Mouse (Mus musculus) limb, embryonic 14.5 days (tissue): ENCODE measurements around the gene Dtx4. TPM values are rescaled to one million over a fixed set of nuclear protein-coding genes. Genes with fewer than 3 reads are reported as not detected.

Source experiments
- ATAC-seq: fragments of 200-750 bp; cut with Nextera tagmentation; 2 replicates; pipeline ENCODE4 v1.8.0; 2017; ENCODE audit warnings: low read depth, moderate number of reproducible peaks, moderate TSS enrichment; ENCODE audit not compliant: low FRiP score
- DNase-seq: peaks from one replicate; pipeline ENCODE4 v3.0.0-alpha.2; 2015; ENCODE audit warnings: low spot score
- H3K27ac ChIP-seq: fragments of 300-500 bp; sonication (generic); replicated peaks from 2 replicates; pipeline ENCODE4 v1.5.1; 2014; ENCODE audit warnings: low read depth, mild to moderate bottlenecking, low read length, moderate library complexity, mixed read lengths
- H3K27me3 ChIP-seq: fragments of 300-500 bp; sonication (generic); 2 replicates; pipeline ENCODE4 v1.6.1; 2014; ENCODE audit warnings: low read length, mixed read lengths; ENCODE audit not compliant: control insufficient read depth, insufficient read depth
- H3K36me3 ChIP-seq: fragments of 300-500 bp; sonication (generic); 2 replicates; pipeline ENCODE4 v1.6.1; 2014; ENCODE audit warnings: mild to moderate bottlenecking, low read length, moderate library complexity, mixed read lengths; ENCODE audit not compliant: control insufficient read depth, insufficient read depth
- H3K4me1 ChIP-seq: fragments of 300-500 bp; sonication (generic); 2 replicates; pipeline ENCODE4 v1.6.1; 2014; ENCODE audit warnings: antibody characterized with exemption, low read length, mixed read lengths; ENCODE audit not compliant: control insufficient read depth, insufficient read depth
- H3K4me2 ChIP-seq: fragments of 300-500 bp; sonication (generic); replicated peaks from 2 replicates; pipeline ENCODE4 v1.6.1; 2014; ENCODE audit warnings: low read depth, mild to moderate bottlenecking, low read length, moderate library complexity; ENCODE audit not compliant: severe bottlenecking
- H3K4me3 ChIP-seq: fragments of 300-500 bp; sonication (generic); replicated peaks from 2 replicates; pipeline ENCODE4 v1.5.1; 2014; ENCODE audit warnings: low read length
- H3K9ac ChIP-seq: fragments of 300-500 bp; sonication (generic); 2 replicates; pipeline ENCODE4 v1.6.1; 2014; ENCODE audit warnings: mild to moderate bottlenecking, low read depth, low read length, moderate library complexity; ENCODE audit not compliant: severe bottlenecking
- H3K9me3 ChIP-seq: fragments of 300-500 bp; sonication (generic); 2 replicates; pipeline ENCODE4 v1.6.1; 2016; ENCODE audit warnings: low read length; ENCODE audit not compliant: control insufficient read depth
- POLR2A ChIP-seq: fragments of 200-500 bp; IDR thresholded peaks from 2 replicates; pipeline ENCODE4 v1.8.0; 2012; ENCODE audit warnings: inconsistent platforms, mild to moderate bottlenecking, moderate library complexity, borderline replicate concordance; ENCODE audit not compliant: insufficient read depth, insufficient read length; ENCODE audit errors: extremely low read depth
- WGBS: fragments of 180-500 bp; shearing (Covaris S2); extraction: QIAGEN DNeasy Blood & Tissue Kit; methylation state at CpG from one replicate; pipeline ENCODE4 v1.1.7; 2014; 5-methylcytosine and 5-hydroxymethylcytosine counted together
- polyA plus RNA-seq, 2 experiments: library from polyadenylated mRNA; depleted of rRNA in 1 of 2; stranded (reverse) in 1 of 2; unstranded in 1 of 2; fragments of >200 nt; fragmentation: Nextera tagmentation in 1 of 2; extraction: Ambion mirVana in 1 of 2; gene quantifications; 2 replicates each; pipeline versions ENCODE4 v1.2.1 to v1.2.3; 2012 to 2014

Gene Dtx4
- polyA plus RNA-seq, 2 experiments: 10.3 to 10.4 TPM

DNA sequence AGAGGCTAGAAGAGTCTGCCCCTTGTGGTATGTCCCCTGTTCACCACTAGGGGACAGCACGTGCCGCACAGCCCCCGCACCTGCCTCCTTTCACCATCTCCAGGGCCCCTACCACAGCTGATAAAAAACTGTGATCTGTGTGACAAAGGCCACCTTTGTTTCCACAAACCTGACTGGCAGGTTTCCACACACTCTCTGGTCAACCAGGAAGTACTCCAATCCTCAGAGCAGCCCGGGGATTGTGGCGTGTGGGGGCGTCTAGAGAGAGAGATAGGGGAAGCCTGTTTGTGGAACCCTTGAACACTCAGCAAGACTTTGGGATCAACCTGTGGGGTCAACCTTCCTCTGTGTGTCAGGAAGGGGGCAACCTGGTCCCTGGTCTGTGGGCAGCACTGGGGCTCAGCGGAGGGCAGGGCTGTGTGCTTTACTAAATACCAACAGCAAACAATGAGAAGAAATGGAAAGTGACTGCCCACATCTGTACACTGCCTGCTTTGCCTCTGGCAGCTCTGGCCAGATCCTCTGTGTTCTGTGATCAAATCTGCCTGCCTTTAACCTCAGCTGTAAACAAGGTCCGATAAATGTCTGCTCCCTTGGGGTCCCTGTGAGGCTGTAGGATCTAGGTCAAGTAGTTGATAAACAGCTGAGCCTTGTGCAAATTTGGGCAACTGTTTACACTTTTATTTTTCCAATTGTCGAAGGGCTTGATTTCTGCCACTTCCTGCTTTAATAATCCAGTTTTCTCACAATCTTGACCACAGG lies 12.9 kb downstream of the Dtx4 start:
- DNase-seq: no peak
- Histone ChIP-seq H3K4me1 (peaks cover 3% of the 10 kb centered on the region; the same call in 1 of the 2 replicates), H3K4me3 (no peak overlapping the region), H3K27ac (no peak overlapping the region), H3K4me2 (no peak overlapping the region), H3K9me3 (no peaks in the 10 kb centered on the region), H3K36me3 (peaks cover 21% of the 10 kb centered on the region; the same call in 1 of the 2 replicates), H3K27me3 (no peaks in the 10 kb centered on the region), H3K9ac (no peak overlapping the region)
- 38% methylated on average over 9 of the region's 9 CpGs for WGBS
- ATAC-seq: no peak
- no peak for TF ChIP-seq POLR2A

DNA sequence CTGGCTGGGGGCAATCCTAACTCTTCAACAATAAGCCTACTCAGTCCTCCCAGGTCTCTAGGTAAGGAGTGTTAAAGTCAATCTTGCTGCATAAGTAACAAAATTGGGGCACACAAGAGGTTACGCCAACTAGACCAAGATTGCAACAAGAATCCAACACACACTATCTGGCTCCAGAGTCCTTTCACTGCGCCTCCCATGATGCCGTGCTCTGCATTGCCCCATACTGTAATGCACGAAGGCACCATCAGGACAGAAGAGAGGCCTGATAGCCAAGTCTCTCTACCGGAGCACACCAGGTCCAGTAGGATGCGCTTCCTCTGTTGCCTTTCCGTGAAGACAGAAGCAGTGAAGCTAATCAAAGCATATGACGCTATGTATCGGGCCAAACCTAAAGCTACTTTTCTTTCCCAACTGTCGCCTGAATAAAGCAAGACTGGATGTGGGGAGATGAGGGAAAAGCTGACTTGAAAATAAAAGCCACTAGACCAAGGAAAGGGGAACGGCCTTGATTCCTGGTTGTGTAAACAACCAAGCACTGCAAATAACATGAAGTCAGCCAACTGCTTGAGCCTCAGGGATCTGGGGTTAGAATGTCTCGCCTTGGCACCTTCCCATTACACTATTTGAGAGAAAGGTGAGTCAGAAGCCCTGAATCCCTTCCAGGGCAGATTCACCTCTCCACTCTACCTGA lies 13.6 kb downstream of the Dtx4 start:
- no peaks in the 10 kb centered on the region for H3K27me3 ChIP-seq
- no peaks in the 10 kb centered on the region for H3K9me3 ChIP-seq
- H3K36me3 ChIP-seq: peaks cover 21% of the 10 kb centered on the region; the same call in 1 of the 2 replicates
- TF ChIP-seq POLR2A: no peak
- no peak overlapping the region for H3K9ac ChIP-seq
- WGBS: 92% methylated on average over 12 of the region's 12 CpGs
- no peak overlapping the region for H3K4me2 ChIP-seq
- H3K27ac ChIP-seq: no peak overlapping the region
- ATAC-seq (no peak), DNase-seq (no peak)
- peaks cover 3% of the 10 kb centered on the region; the same call in 1 of the 2 replicates for H3K4me1 ChIP-seq
- no peak overlapping the region for H3K4me3 ChIP-seq

DNA sequence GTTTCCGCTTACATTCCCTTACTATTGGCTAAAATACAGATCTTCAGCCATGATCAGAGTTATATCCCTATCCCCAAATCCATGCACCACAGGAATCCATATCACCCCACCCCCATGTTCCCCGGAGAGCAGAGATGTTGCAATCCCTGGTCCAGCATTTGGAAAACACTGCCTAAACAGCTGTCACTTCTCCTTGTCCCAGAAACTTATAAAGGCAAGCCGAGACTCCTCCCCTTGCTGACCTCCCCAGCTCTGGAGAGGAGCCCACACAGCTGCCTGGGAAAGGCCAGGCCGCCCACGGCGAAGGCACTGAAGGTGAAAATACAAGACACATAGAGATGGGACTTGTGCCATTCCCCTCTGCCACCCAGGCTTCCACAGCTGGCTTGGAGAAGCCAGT lies 14.4 kb downstream of the Dtx4 start:
- Histone ChIP-seq H3K4me2 (no peak overlapping the region), H3K27ac (no peak overlapping the region), H3K4me3 (no peak overlapping the region), H3K9ac (no peak overlapping the region), H3K27me3 (no peaks in the 10 kb centered on the region), H3K9me3 (no peaks in the 10 kb centered on the region), H3K4me1 (peaks cover 3% of the 10 kb centered on the region; the same call in 1 of the 2 replicates), H3K36me3 (peaks cover 17% of the 10 kb centered on the region; the same call in 1 of the 2 replicates)
- TF ChIP-seq POLR2A: no peak
- DNase-seq: peak; percentile 36
- ATAC-seq: no peak; the same call in 1 of the 2 replicates
- 92% methylated on average over 6 of the region's 6 CpGs for WGBS

GRCm38 (mm10) chr19:12485631-12486030 lies 15.6 kb downstream of the Dtx4 start:
- no peak overlapping the region for H3K4me3 ChIP-seq
- no peaks in the 10 kb centered on the region for H3K27me3 ChIP-seq
- no peak for DNase-seq
- no peak for TF ChIP-seq POLR2A
- H3K9ac ChIP-seq: no peak overlapping the region
- ATAC-seq: no peak
- H3K4me1 ChIP-seq: peaks cover 3% of the 10 kb centered on the region; the same call in 1 of the 2 replicates
- no peak overlapping the region for H3K27ac ChIP-seq
- 74% methylated on average over 3 of the region's 3 CpGs for WGBS
- H3K36me3 ChIP-seq: peaks cover 7% of the 10 kb centered on the region; the same call in 1 of the 2 replicates
- no peak overlapping the region for H3K4me2 ChIP-seq
- no peaks in the 10 kb centered on the region for H3K9me3 ChIP-seq

DNA sequence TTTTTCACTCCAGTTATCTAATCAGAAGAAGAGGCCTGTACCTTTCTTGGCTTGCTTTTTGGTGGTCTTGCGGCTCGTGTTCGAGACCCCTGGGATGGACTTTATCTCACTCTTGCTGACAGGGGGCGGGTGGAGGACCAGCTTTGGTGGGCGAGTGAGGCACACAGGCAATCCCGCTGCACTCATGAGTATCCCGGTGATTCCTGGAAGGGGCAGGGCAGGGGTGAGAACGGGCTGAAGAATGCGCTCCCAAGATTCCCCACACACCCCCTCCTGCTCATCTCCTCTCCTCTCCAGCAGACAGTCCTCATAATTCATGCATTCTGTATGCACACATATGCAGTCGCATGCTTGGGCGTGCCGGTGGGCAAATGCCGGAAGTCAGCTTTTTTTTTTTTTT lies 16.0 kb downstream of the Dtx4 start:
- Histone ChIP-seq H3K4me1 (peaks cover 3% of the 10 kb centered on the region; the same call in 1 of the 2 replicates), H3K4me2 (no peak overlapping the region), H3K27ac (no peak overlapping the region), H3K27me3 (no peaks in the 10 kb centered on the region), H3K4me3 (no peak overlapping the region), H3K9me3 (no peaks in the 10 kb centered on the region), H3K9ac (no peak overlapping the region), H3K36me3 (peaks cover 7% of the 10 kb centered on the region; the same call in 1 of the 2 replicates)
- 82% methylated on average over 13 of the region's 13 CpGs for WGBS
- ATAC-seq (no peak), DNase-seq (no peak)
- no peak for TF ChIP-seq POLR2A
